Mouse (Mus musculus) kidney, postnatal 0 days (tissue): ENCODE measurements at regions not wholly inside any gene's neighbourhood (a gene's known extent, or its start where the extent isn't known, plus 50 kb on each side); places are given as distances from the start of the nearest gene placed in this dataset.

ENCODE experiments used
- ATAC-seq: fragments of 200-750 bp; cut with Nextera tagmentation; replicated peaks from 2 replicates; pipeline ENCODE4 v1.8.0; 2017; ENCODE audit warnings: low read depth, moderate number of reproducible peaks, moderate TSS enrichment, moderate library complexity; ENCODE audit not compliant: low FRiP score
- DNase-seq: peaks from one replicate; pipeline ENCODE4 v3.0.0-alpha.2; 2016; ENCODE audit warnings: low spot score
- H3K27ac ChIP-seq: fragments of 300-500 bp; sonication (generic); 2 replicates; pipeline ENCODE4 v1.5.1; 2014; ENCODE audit warnings: mild to moderate bottlenecking
- H3K27me3 ChIP-seq: fragments of 300-500 bp; sonication (generic); 2 replicates; pipeline ENCODE4 v1.6.1; 2014; ENCODE audit warnings: low read length, mixed read lengths; ENCODE audit not compliant: insufficient read depth
- H3K36me3 ChIP-seq: fragments of 300-500 bp; sonication (generic); 2 replicates; pipeline ENCODE4 v1.6.1; 2014; ENCODE audit warnings: low read length, mixed read lengths; ENCODE audit not compliant: insufficient read depth
- H3K4me1 ChIP-seq: fragments of 300-500 bp; sonication (generic); replicated peaks from 2 replicates; pipeline ENCODE4 v1.6.1; 2014; ENCODE audit warnings: antibody characterized with exemption, low read length, mixed read lengths; ENCODE audit not compliant: insufficient read depth
- H3K4me2 ChIP-seq: fragments of 300-500 bp; sonication (generic); 2 replicates; pipeline ENCODE4 v1.6.1; 2014; ENCODE audit warnings: mild to moderate bottlenecking, low read length, moderate library complexity, mixed read lengths
- H3K4me3 ChIP-seq: fragments of 300-500 bp; sonication (generic); replicated peaks from 2 replicates; pipeline ENCODE4 v1.5.1; 2014; ENCODE audit warnings: low read depth, low read length
- H3K9ac ChIP-seq: fragments of 300-500 bp; sonication (generic); 2 replicates; pipeline ENCODE4 v1.6.1; 2014; ENCODE audit warnings: low read depth, low read length
- H3K9me3 ChIP-seq: fragments of 300-500 bp; sonication (generic); replicated peaks from 2 replicates; pipeline ENCODE4 v1.6.1; 2016; ENCODE audit warnings: low read length, inconsistent platforms, mixed read lengths
- CTCF ChIP-seq: IDR thresholded peaks from 2 replicates; pipeline ENCODE4 v1.5.1; 2016; ENCODE audit warnings: antibody characterized with exemption, low read depth, mild to moderate bottlenecking, moderate library complexity
- WGBS: fragments of 180-500 bp; shearing (Covaris S2); extraction: QIAGEN DNeasy Blood & Tissue Kit; methylation state at CpG from one replicate; pipeline ENCODE4 v1.1.7; 2014; 5-methylcytosine and 5-hydroxymethylcytosine counted together

- no peak for DNase-seq
- Histone ChIP-seq H3K4me3 (no peak overlapping the region), H3K4me1 (no peaks in the 10 kb centered on the region), H3K4me2 (no peak overlapping the region), H3K27ac (no peak overlapping the region), H3K36me3 (no peaks in the 10 kb centered on the region), H3K27me3 (no peaks in the 10 kb centered on the region), H3K9me3 (no peaks in the 10 kb centered on the region), H3K9ac (no peak overlapping the region)
- 72% methylated on average over 5 of the region's 5 CpGs for WGBS
- ATAC-seq: no peak
- TF ChIP-seq CTCF: no peak
Measured at GRCm38 (mm10) chr5:60599460-60600299, 1208.9 kb upstream of the G6pd2 start.

- TF ChIP-seq CTCF: no peak
- 45% methylated on average over 5 of the region's 5 CpGs for WGBS
- H3K9me3 ChIP-seq: no peaks in the 10 kb centered on the region
- no peak overlapping the region for H3K9ac ChIP-seq
- DNase-seq (peak; percentile 2), ATAC-seq (no peak)
- no peaks in the 10 kb centered on the region for H3K4me1 ChIP-seq
- H3K27ac ChIP-seq: no peak overlapping the region
- no peaks in the 10 kb centered on the region for H3K27me3 ChIP-seq
- no peak overlapping the region for H3K4me3 ChIP-seq
- no peaks in the 10 kb centered on the region for H3K36me3 ChIP-seq
- H3K4me2 ChIP-seq: no peak overlapping the region
Measured at GRCm38 (mm10) chr5:60600300-60600648, 1208.3 kb upstream of the G6pd2 start.

DNA sequence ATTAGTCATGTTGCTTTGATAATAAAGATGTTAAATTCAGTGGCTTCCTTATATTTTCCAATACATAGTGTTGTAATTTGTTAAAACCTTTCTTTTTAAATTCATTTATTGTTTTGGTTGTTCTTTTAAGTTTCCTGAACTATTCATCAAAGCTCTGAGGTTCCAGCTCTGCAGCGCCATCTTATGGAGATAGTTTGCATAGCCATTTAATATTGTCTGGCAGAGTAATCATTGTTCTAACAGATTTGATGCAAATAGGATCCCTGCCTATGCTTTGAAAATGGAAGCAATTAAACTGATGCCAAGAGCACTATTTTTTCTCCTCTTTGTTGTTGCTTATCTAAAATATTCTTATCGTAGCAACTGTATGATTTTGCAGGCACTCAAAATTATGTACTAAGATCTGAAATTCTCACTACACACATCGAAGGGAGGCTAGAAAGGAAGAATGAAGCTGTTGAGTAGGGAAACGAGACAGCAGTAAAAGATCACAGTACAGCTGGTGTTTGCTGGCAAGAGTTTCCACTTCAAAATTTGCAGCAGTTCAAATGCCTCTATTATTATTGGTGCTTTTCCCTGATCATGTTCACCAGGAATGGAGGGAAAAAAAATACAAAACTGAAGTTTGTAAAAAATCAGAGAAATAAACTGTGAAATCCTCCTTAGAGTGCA is 1199.5 kb upstream of the G6pd2 start:
- no peaks in the 10 kb centered on the region for H3K36me3 ChIP-seq
- no peak overlapping the region for H3K4me3 ChIP-seq
- peak; percentile 71 for TF ChIP-seq CTCF
- DNase-seq: peak; percentile 16
- no peak overlapping the region for H3K9ac ChIP-seq
- 39% methylated on average over 4 of the region's 4 CpGs for WGBS
- no peak overlapping the region for H3K27ac ChIP-seq
- H3K4me1 ChIP-seq: no peaks in the 10 kb centered on the region
- no peaks in the 10 kb centered on the region for H3K27me3 ChIP-seq
- no peaks in the 10 kb centered on the region for H3K9me3 ChIP-seq
- no peak overlapping the region for H3K4me2 ChIP-seq
- ATAC-seq: no peak
